Mouse (Mus musculus): ENCODE measurements at regions not wholly inside any gene's neighbourhood (a gene's known extent, or its start where the extent isn't known, plus 50 kb on each side); places are given as distances from the start of the nearest gene placed in this dataset.

DNA sequence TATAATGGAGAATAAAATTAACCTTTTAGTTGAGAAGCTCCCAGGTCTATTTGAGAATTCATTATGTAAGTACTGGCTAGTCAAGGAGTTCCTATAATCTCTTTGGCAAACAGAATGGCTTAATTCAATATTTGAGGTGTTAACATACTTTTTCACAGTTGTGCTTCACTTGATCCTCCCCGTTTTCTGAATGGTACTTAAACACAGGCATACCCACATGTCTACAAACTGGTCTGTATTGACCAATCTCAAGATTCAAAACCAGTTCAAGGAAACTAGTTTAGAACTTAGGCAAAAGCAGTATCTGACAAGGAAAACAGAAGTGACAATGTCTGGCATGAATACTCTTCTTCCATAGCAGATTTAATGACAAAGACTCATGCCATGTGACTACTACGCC, 583.0 kb upstream of the Dmac1 start:
- TF ChIP-seq POLR2A (IDR thresholded peaks at IDR 0.05; ENCODE audit: low read depth, low read length) (no peak), CTCF (IDR thresholded peaks at IDR 0.05; ENCODE audit: extremely low read depth, insufficient read length, insufficient replicate concordance, low read depth, low read length) (no peak)

Measured in small intestine, adult 2 months (tissue).